Mouse (Mus musculus): ENCODE results near the gene Atp11a. TPM values are rescaled to one million over a fixed set of nuclear protein-coding genes. Genes with fewer than 3 reads are reported as not detected.

Gene Atp11a
- polyA plus RNA-seq, 1 experiment from 2014 or later, result 23.3 TPM

- Histone ChIP-seq H3K36me3 (ENCODE audit: control insufficient read depth, insufficient read depth) (no peaks in the 10 kb centered on the region), H3K4me1 (replicated peaks; ENCODE audit: control insufficient read depth, insufficient read depth, low read length) (peaks cover 8% of the 10 kb centered on the region; the same call in 1 of the 2 replicates), H3K27me3 (replicated peaks; ENCODE audit: control insufficient read depth, insufficient read depth, low read length) (no peaks in the 10 kb centered on the region), H3K9me3 (ENCODE audit: control insufficient read depth) (no peaks in the 10 kb centered on the region), H3K4me3 (ENCODE audit: low read depth, low read length) (no peak overlapping the region), H3K4me2 (replicated peaks; ENCODE audit: low read depth) (peak overlapping the region; percentile 80), H3K27ac (ENCODE audit: low read depth, low read length) (no peak overlapping the region), H3K9ac (ENCODE audit: low read depth, low read length) (no peak overlapping the region)
- TF ChIP-seq CTCF (IDR thresholded peaks at IDR 0.05; ENCODE audit: low read depth), result no peak
- ATAC-seq, result no peak
- 64% methylated on average over 16 of the region's 16 CpGs for WGBS
Observed at GRCm38 (mm10) chr8:12916156-12916900, 159.5 kb downstream of the Atp11a start.

GRCm38 (mm10) chr8:12917029-12917428 lies 160.2 kb downstream of the Atp11a start:
- WGBS, result 78% methylated on average over 3 of the region's 3 CpGs
- Histone ChIP-seq H3K4me2 (replicated peaks; ENCODE audit: low read depth) (no peak overlapping the region), H3K27ac (ENCODE audit: low read depth, low read length) (no peak overlapping the region), H3K9me3 (ENCODE audit: control insufficient read depth) (no peaks in the 10 kb centered on the region), H3K27me3 (replicated peaks; ENCODE audit: control insufficient read depth, insufficient read depth, low read length) (no peaks in the 10 kb centered on the region), H3K4me3 (ENCODE audit: low read depth, low read length) (no peak overlapping the region), H3K9ac (ENCODE audit: low read depth, low read length) (no peak overlapping the region), H3K4me1 (replicated peaks; ENCODE audit: control insufficient read depth, insufficient read depth, low read length) (peaks cover 8% of the 10 kb centered on the region; the same call in 1 of the 2 replicates), H3K36me3 (ENCODE audit: control insufficient read depth, insufficient read depth) (no peaks in the 10 kb centered on the region)
- TF ChIP-seq CTCF (IDR thresholded peaks at IDR 0.05; ENCODE audit: low read depth), result no peak
- no peak for ATAC-seq

- Histone ChIP-seq H3K9me3 (ENCODE audit: control insufficient read depth) (no peaks in the 10 kb centered on the region), H3K4me3 (ENCODE audit: low read depth, low read length) (no peak overlapping the region), H3K4me2 (replicated peaks; ENCODE audit: low read depth) (no peak overlapping the region), H3K27ac (ENCODE audit: low read depth, low read length) (no peak overlapping the region), H3K36me3 (ENCODE audit: control insufficient read depth, insufficient read depth) (no peaks in the 10 kb centered on the region), H3K4me1 (replicated peaks; ENCODE audit: control insufficient read depth, insufficient read depth, low read length) (peaks cover 8% of the 10 kb centered on the region; the same call in 1 of the 2 replicates), H3K9ac (ENCODE audit: low read depth, low read length) (no peak overlapping the region), H3K27me3 (replicated peaks; ENCODE audit: control insufficient read depth, insufficient read depth, low read length) (no peaks in the 10 kb centered on the region)
- TF ChIP-seq CTCF (IDR thresholded peaks at IDR 0.05; ENCODE audit: low read depth), result no peak
- WGBS, result 74% methylated on average over 4 of the region's 4 CpGs
- no peak for ATAC-seq
Observed at GRCm38 (mm10) chr8:12917831-12918230, 161.0 kb downstream of the Atp11a start.

Other genes starting within 250 kb of the Atp11a start
- 0.29 and 0.50 TPM in 2 replicates for gene Spaca7, start 184.0 kb upstream of the Atp11a start, polyA plus RNA-seq (2015; fragmentation: Nextera tagmentation; extraction: Ambion mirVana)
- gene Tubgcp3, start 84.8 kb upstream of the Atp11a start, polyA plus RNA-seq (2015; fragmentation: Nextera tagmentation; extraction: Ambion mirVana), result 14.8 and 15.2 TPM in 2 replicates
- gene Mcf2l, start 116.8 kb downstream of the Atp11a start, polyA plus RNA-seq (2015; fragmentation: Nextera tagmentation; extraction: Ambion mirVana), result 5.7 and 6.7 TPM in 2 replicates

Measured in intestine, postnatal 0 days (tissue).